Mouse (Mus musculus) hindbrain, embryonic 10.5 days (tissue): ENCODE results near the gene Cyb5r2. TPM values are rescaled to one million over a fixed set of nuclear protein-coding genes. Genes with fewer than 3 reads are reported as not detected.

Experiments
- DNase-seq: peaks from one replicate; pipeline ENCODE4 v3.0.0-alpha.2; 2017; ENCODE audit warnings: low spot score
- H3K27ac ChIP-seq: fragments of 300-500 bp; sonication (generic); 2 replicates; pipeline ENCODE4 v1.5.1; 2016; ENCODE audit warnings: mild to moderate bottlenecking, moderate library complexity
- H3K27me3 ChIP-seq: fragments of 300-500 bp; sonication (generic); 2 replicates; pipeline ENCODE4 v1.6.1; 2016; ENCODE audit warnings: mild to moderate bottlenecking; ENCODE audit not compliant: poor library complexity, insufficient read depth, severe bottlenecking
- H3K36me3 ChIP-seq: fragments of 300-500 bp; sonication (generic); 2 replicates; pipeline ENCODE4 v1.6.1; 2016; ENCODE audit warnings: mild to moderate bottlenecking, moderate library complexity
- H3K4me1 ChIP-seq: fragments of 300-500 bp; sonication (generic); replicated peaks from 2 replicates; pipeline ENCODE4 v1.6.1; 2016; ENCODE audit warnings: mild to moderate bottlenecking
- H3K4me3 ChIP-seq: fragments of 300-500 bp; sonication (generic); 2 replicates; pipeline ENCODE4 v1.5.1; 2016; ENCODE audit warnings: mild to moderate bottlenecking, moderate library complexity
- H3K9me3 ChIP-seq: fragments of 300-500 bp; sonication (generic); 2 replicates; pipeline ENCODE4 v1.6.1; 2016; ENCODE audit warnings: mild to moderate bottlenecking, moderate library complexity
- WGBS: fragments of 180-500 bp; shearing (Covaris S2); methylation state at CpG from one replicate; pipeline ENCODE4 v1.1.7; 2016; 5-methylcytosine and 5-hydroxymethylcytosine counted together
- polyA plus RNA-seq: library from polyadenylated mRNA; unstranded; fragments of >200 nt; fragmentation: Nextera tagmentation; extraction: Ambion mirVana; gene quantifications from 2 replicates; pipeline ENCODE4 v1.2.1, GENCODE M21; 2016

Gene Cyb5r2
- polyA plus RNA-seq, 1 experiment from 2014 or later: 0.46 TPM

DNA sequence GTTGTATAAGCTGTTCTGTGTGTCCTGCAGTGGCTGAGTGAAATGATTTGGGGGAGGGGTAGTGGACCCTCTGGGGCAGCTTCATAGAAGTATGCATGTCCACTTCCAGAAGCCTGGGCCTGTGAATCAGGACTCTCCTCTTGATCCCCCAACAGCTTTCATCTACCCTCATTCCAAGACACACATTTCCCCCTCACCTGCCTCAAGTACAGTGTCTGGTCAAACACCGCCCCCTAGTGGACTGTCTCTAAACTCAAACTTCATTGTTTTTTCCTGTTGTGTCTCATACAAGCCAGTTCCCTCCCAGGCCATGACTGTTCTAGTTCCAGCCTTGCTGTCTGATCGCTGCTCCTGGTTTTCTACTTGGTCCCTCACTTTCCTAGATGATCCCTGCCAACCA, 9.9 kb downstream of the Cyb5r2 start:
- Histone ChIP-seq H3K4me3 (no peak overlapping the region), H3K9me3 (no peaks in the 10 kb centered on the region), H3K4me1 (no peaks in the 10 kb centered on the region), H3K27me3 (no peaks in the 10 kb centered on the region), H3K27ac (no peak overlapping the region), H3K36me3 (peaks cover 10% of the 10 kb centered on the region; the same call in 1 of the 2 replicates)
- DNase-seq: peak; percentile 62
- WGBS: 17% methylated on average over 2 of the region's 2 CpGs

DNA sequence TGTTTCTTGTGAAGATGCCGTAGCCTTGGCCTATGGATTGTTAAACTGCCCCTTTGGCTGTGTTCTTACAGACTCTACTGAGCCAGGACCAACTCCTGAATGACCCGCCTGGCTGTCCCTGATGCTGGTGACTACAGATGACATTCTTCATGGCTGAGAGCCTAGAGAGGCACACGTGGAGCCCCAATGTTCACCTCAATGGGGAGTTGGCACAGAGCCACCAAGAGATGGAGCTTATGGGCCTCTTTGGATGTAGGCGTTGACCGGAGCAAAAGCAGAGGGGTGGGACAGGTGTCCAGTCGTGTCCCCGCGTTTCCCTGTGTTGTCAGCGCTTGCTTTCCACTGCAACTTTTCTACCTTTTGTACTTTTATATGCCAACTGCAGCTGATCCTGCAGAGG, 10.4 kb downstream of the Cyb5r2 start:
- Histone ChIP-seq H3K27ac (no peak overlapping the region), H3K4me3 (no peak overlapping the region), H3K36me3 (peaks cover 11% of the 10 kb centered on the region; the same call in 1 of the 2 replicates), H3K9me3 (no peaks in the 10 kb centered on the region), H3K4me1 (no peaks in the 10 kb centered on the region), H3K27me3 (no peaks in the 10 kb centered on the region)
- no peak for DNase-seq
- WGBS: 89% methylated on average over 9 of the region's 9 CpGs

DNA sequence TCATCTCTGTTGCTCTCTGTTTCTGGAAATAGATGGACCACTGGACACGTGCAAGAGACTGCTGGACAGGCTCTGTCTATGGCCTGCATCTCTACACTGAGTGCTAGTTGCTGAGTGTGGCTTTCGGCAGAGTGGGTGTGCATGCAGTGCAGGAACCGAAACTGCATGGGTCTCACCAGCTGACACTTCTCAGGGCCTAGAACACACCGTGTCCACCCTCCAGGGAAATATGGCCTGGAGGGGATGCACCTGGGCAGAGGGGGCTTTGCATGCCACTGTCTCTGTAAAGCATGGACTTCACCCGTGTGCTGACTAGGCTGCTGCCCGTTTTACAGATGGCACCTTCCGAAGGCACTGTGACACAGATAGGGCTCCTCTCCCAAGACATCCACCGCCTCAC, 11.8 kb downstream of the Cyb5r2 start:
- 89% methylated on average over 8 of the region's 8 CpGs for WGBS
- H3K27ac ChIP-seq: no peak overlapping the region
- no peaks in the 10 kb centered on the region for H3K27me3 ChIP-seq
- no peaks in the 10 kb centered on the region for H3K4me1 ChIP-seq
- H3K36me3 ChIP-seq: peaks cover 11% of the 10 kb centered on the region; the same call in 1 of the 2 replicates
- H3K4me3 ChIP-seq: no peak overlapping the region
- H3K9me3 ChIP-seq: no peaks in the 10 kb centered on the region
- no peak for DNase-seq

DNA sequence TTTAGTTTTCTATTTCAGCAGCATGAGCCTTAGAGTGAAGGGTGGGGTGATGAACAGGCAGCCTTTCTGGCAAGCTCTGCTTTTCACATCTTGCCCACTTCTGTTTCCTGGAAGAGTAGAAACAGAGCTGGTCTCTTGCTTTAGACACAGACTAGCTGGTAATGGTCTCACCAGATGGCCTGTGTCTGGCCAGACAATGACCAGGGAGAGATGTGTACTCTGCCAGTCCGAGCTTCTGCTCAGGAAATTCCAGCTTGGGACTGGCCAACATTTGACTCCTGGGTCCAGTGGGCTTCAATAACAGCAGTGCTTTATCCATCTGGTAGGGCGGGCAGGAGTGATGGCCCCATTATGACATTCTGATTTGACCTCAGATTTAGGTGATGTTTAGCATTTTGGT, 12.7 kb downstream of the Cyb5r2 start:
- WGBS: 84% methylated on average over 2 of the region's 2 CpGs
- H3K36me3 ChIP-seq: peaks cover 11% of the 10 kb centered on the region; the same call in 1 of the 2 replicates
- no peak for DNase-seq
- no peaks in the 10 kb centered on the region for H3K4me1 ChIP-seq
- H3K27me3 ChIP-seq: no peaks in the 10 kb centered on the region
- H3K4me3 ChIP-seq: no peak overlapping the region
- no peaks in the 10 kb centered on the region for H3K9me3 ChIP-seq
- H3K27ac ChIP-seq: no peak overlapping the region

DNA sequence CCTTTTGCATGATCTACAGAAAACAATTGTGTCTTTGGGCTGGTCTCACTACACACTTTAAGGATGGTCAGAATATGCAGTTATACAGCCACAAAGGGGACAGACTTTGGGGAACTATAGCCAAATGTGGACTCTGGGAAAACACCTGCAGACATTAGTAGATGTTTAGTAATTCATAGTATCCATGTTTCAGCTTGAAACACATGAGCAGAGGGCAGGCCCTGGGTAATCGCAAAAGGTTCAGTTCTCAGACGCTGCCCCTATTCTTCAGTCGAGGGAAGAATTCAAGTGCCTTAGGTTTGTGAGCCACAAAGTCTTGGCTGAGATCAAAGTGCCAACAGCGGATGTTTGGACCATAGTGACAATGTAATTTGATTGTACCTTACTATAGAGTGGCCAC, 13.4 kb downstream of the Cyb5r2 start:
- H3K36me3 ChIP-seq: peaks cover 11% of the 10 kb centered on the region; the same call in 1 of the 2 replicates
- no peaks in the 10 kb centered on the region for H3K27me3 ChIP-seq
- no peaks in the 10 kb centered on the region for H3K9me3 ChIP-seq
- WGBS: 93% methylated on average over 4 of the region's 4 CpGs
- no peak overlapping the region for H3K27ac ChIP-seq
- no peak overlapping the region for H3K4me3 ChIP-seq
- no peak for DNase-seq
- H3K4me1 ChIP-seq: no peaks in the 10 kb centered on the region

DNA sequence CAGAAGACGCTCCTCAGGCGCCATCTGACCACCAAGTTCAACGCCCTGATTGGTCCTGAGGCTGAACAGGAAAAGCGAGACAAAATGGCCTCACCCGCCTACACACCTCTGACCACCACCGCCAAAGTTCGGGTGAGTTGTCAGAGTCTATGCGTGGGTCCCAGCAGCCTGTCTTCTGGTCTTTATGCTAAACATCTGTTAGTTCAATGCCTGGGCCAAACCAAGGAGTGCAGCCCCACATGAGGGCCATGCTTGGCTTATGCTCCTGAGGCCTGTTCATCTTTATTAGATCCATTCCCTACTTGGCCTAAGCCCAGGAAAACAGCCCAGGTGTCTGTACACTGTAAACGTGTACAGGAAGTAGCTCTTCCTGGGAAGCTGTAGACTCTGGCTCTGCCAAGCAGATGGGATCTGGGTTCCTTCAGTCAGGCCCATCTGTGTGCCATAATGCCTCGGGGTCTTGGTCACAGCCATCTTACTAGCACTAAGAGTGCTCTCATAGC, 14.8 kb downstream of the Cyb5r2 start:
- WGBS: 87% methylated on average over 10 of the region's 10 CpGs
- Histone ChIP-seq H3K4me1 (no peaks in the 10 kb centered on the region), H3K27me3 (no peaks in the 10 kb centered on the region), H3K27ac (no peak overlapping the region), H3K36me3 (peaks cover 11% of the 10 kb centered on the region; the same call in 1 of the 2 replicates), H3K4me3 (no peak overlapping the region), H3K9me3 (no peaks in the 10 kb centered on the region)
- DNase-seq: no peak

DNA sequence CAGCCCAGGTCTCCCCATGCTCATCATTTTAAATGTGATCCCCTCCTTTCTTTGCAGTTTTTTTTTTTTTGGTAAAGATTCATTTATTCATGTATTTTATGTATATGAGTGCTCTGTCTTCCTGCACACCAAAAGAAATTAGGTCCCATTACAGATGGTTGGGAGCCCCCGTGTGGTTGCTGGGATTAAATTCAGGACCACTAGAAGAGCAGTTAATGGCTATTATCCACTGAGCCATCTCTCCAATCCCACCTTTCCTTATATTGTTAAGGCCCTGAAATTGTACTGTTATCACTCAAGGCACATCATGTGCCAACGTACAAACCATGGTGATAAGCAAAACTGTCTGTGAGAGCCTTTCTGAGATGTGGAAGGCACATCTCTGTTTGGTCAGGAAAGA, 19.1 kb downstream of the Cyb5r2 start:
- Histone ChIP-seq H3K36me3 (peaks cover 9% of the 10 kb centered on the region; the same call in 1 of the 2 replicates), H3K27ac (no peak overlapping the region), H3K9me3 (no peaks in the 10 kb centered on the region), H3K4me1 (no peaks in the 10 kb centered on the region), H3K27me3 (no peaks in the 10 kb centered on the region), H3K4me3 (no peak overlapping the region)
- 34% methylated on average over 2 of the region's 2 CpGs for WGBS
- peak; percentile 21 for DNase-seq

DNA sequence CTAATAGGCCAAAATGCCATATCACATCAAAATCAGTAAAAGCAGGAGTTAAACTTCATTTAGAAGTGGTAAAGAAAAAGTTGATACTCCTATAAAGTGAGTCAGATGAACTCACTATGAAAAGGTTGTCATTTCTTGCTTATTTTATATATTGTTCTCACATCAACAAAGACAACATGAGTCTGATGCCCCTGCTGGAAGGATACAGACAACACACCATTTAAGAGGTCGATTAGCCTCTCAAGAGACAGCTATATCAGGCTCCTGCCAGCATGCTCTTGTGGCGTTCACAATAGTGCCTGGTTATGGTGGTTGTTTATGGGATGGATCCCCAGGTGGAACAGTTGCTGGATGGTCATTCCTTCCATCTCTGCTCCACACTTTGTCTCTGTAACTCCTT, 24.7 kb downstream of the Cyb5r2 start:
- H3K27ac ChIP-seq: no peak overlapping the region
- no peak overlapping the region for H3K4me3 ChIP-seq
- no peaks in the 10 kb centered on the region for H3K4me1 ChIP-seq
- no peaks in the 10 kb centered on the region for H3K9me3 ChIP-seq
- 79% methylated on average over 2 of the region's 2 CpGs for WGBS
- H3K27me3 ChIP-seq: no peaks in the 10 kb centered on the region
- DNase-seq: no peak
- H3K36me3 ChIP-seq: 0 out of 2 replicates have a peak, but pooled peaks cover 5% of the 10 kb centered on the region

DNA sequence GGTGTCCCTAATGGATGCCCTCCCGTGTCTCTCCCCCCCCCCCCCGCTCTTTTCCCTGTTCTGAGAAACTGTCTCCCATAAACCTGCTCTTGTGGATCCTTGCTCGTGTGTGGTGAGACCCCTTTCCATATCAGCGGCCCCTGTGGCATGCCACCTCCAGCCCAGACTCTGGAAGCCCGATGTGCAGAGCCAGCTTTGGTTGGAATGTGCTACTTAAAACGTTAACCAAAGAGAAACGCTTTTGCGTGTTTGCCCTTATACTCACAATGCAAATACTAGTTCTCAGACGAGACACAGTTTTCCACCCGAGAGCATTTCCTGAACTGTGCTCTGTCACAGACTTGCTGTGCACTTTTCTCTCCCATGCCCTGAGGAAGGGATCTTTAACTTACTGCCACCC, 27.2 kb downstream of the Cyb5r2 start:
- Histone ChIP-seq H3K9me3 (peaks cover 7% of the 10 kb centered on the region; the same call in 1 of the 2 replicates), H3K4me3 (no peak overlapping the region), H3K27ac (no peak overlapping the region), H3K27me3 (no peaks in the 10 kb centered on the region), H3K4me1 (no peaks in the 10 kb centered on the region), H3K36me3 (0 out of 2 replicates have a peak, but pooled peaks cover 10% of the 10 kb centered on the region)
- no peak for DNase-seq
- 86% methylated on average over 10 of the region's 10 CpGs for WGBS

DNA sequence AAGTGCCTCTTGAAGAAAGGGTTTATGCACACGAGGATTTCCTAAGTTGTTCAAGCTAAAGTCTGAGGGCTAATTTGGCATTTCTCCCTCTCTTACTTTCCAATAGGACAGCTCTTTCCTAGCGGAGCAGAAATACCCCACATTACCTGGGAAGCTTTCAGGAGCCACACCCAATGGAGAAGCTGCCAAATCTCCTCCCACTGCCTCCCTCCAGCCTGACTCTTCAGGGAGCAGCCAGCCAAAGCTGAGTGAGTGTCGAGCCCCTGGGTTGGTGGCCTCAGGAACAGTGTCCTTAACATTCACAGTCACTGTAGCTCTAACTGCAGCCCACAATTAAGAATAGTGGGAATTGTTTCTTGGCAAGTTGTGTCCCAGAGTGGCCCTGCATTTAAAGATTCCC, 30.3 kb downstream of the Cyb5r2 start:
- no peak for DNase-seq
- WGBS: 68% methylated on average over 3 of the region's 3 CpGs
- Histone ChIP-seq H3K9me3 (peaks cover 11% of the 10 kb centered on the region; the same call in 1 of the 2 replicates), H3K4me3 (no peak overlapping the region), H3K36me3 (0 out of 2 replicates have a peak, but pooled peaks cover 10% of the 10 kb centered on the region), H3K27me3 (no peaks in the 10 kb centered on the region), H3K4me1 (no peaks in the 10 kb centered on the region), H3K27ac (no peak overlapping the region)

DNA sequence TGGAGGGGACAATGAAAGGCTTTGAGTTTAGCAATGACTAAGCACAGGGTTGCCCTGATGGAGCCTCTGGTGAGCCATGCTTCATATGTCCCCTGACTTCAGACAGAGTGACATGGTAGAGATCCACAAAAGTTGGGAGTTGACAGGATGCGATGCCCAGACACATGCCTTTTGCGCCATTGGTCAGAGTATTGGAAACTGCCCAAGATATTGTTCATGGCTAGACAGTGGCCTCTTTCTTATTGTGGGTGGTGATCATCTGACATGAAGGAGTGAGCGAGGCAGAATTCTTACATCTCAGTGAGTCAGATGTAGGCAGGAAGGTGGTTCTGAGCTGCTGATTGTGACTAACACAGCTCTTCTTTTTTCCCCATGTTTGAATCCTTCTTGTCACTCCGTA, 35.3 kb downstream of the Cyb5r2 start:
- Histone ChIP-seq H3K9me3 (peaks cover 11% of the 10 kb centered on the region; the same call in 1 of the 2 replicates), H3K36me3 (0 out of 2 replicates have a peak, but pooled peaks cover 1% of the 10 kb centered on the region), H3K27ac (no peak overlapping the region), H3K4me3 (no peak overlapping the region), H3K4me1 (no peaks in the 10 kb centered on the region), H3K27me3 (no peaks in the 10 kb centered on the region)
- DNase-seq: no peak
- WGBS: 95% methylated on average over 4 of the region's 4 CpGs

DNA sequence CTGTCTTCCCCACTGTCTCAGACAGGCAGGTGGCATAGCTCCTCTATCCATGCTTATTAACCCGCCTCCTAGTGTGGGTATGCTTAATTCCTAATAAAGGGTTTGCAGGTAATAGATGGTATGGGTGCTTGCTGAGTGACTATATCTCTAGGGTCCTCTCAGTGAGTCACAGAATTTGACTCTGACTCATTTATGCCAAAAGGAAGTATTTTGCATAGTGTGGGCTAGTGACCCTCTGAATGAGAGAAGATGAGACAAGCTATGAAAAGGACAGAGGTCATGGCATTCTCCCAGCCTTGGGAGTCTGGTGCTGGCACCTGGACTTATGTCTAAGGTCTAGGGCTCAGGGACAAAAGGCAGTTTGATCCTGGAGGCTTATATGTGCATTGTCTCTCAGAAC, 37.1 kb downstream of the Cyb5r2 start:
- Histone ChIP-seq H3K27me3 (no peaks in the 10 kb centered on the region), H3K4me1 (no peaks in the 10 kb centered on the region), H3K27ac (no peak overlapping the region), H3K36me3 (no peaks in the 10 kb centered on the region), H3K4me3 (no peak overlapping the region), H3K9me3 (peaks cover 6% of the 10 kb centered on the region; the same call in 1 of the 2 replicates)
- WGBS: 100% methylated on average over 1 of the region's 1 CpGs
- no peak for DNase-seq

DNA sequence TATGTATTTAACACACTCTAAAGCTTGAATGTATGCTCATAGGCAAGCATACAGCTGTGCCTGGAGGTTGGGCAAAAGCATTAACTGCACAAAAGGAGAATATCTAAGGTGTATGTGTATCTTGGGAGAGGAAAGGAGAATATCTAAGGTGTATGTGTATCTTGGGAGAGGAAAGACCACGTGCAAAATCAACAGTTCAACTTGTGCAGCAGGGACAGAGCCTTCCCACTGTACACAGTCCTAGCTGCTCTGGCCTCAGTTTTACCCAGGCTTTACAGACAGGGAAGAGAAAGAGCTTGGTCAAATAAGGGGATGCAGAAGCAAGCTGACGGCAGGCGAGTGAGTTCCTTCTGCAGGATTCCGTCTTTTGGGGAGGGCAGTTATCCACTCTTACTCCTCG, 43.8 kb downstream of the Cyb5r2 start:
- no peaks in the 10 kb centered on the region for H3K36me3 ChIP-seq
- peaks cover under 1% of the 10 kb centered on the region; the same call in 1 of the 2 replicates for H3K4me1 ChIP-seq
- 82% methylated on average over 5 of the region's 5 CpGs for WGBS
- no peaks in the 10 kb centered on the region for H3K9me3 ChIP-seq
- no peaks in the 10 kb centered on the region for H3K27me3 ChIP-seq
- no peak for DNase-seq
- no peak overlapping the region for H3K4me3 ChIP-seq
- no peak overlapping the region for H3K27ac ChIP-seq

DNA sequence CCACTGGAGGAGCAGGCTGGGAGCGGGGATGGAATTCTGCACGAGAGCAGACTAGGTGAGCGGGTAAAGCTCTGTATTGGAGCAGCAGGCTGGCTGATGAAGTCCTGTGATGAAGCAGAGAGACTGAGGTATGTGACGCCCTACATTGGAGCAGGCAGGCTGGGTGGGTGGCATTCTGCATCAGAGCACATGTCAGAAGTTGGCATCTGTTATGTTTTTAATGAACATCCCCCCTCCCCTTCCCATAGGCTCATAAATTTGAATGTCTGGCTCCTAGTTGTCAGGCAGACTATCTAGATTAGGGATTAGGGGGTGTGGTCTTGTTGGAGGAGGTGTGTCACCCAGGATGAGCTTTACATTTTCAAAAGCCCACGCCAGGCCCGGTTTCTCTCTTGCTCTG, 45.1 kb downstream of the Cyb5r2 start:
- Histone ChIP-seq H3K36me3 (no peaks in the 10 kb centered on the region), H3K4me3 (no peak overlapping the region), H3K27me3 (no peaks in the 10 kb centered on the region), H3K4me1 (peaks cover 13% of the 10 kb centered on the region), H3K9me3 (no peaks in the 10 kb centered on the region), H3K27ac (no peak overlapping the region)
- DNase-seq: no peak
- WGBS: 73% methylated on average over 6 of the region's 6 CpGs
